Mouse (Mus musculus) layer of hippocampus, postnatal 25 days (tissue): ENCODE measurements around the gene Ppm1l. TPM values are rescaled to one million over a fixed set of nuclear protein-coding genes. Genes with fewer than 3 reads are reported as not detected.

ENCODE experiments used
- DNase-seq, 2 experiments: peaks; one replicate each; pipeline ENCODE4 v3.0.0; 2022; ENCODE audit warnings: mixed read lengths in 2 of 2, low spot score in 1 of 2; ENCODE audit errors: extremely low spot score in 1 of 2
- total RNA-seq, 2 experiments: library from RNA; stranded (reverse); gene quantifications; 2 replicates each; pipeline ENCODE4 v1.2.3; 2021

Ppm1l gene
- total RNA-seq = 10 to 100 TPM; 45.9 to 55.1 TPM

GRCm38 (mm10) chr3:69316391-69317195 is at the start of gene Ppm1l:
Gene Ppm1l, plus strand, starts transcription at chr3:69316861.
- peak; percentile 83 to 94 for DNase-seq

GRCm38 (mm10) chr3:69271812-69272211 is 44.8 kb upstream of the Ppm1l start:
- DNase-seq = no peak

- DNase-seq = no peak
Observed at GRCm38 (mm10) chr3:69274018-69274663, 42.5 kb upstream of the Ppm1l start.

- DNase-seq = peak in 1 of 2 experiments; percentile 13
Observed at GRCm38 (mm10) chr3:69274664-69275312, 41.9 kb upstream of the Ppm1l start.

- DNase-seq = no peak
Observed at GRCm38 (mm10) chr3:69278648-69279047, 38.0 kb upstream of the Ppm1l start.

GRCm38 (mm10) chr3:69282406-69282805 is 34.3 kb upstream of the Ppm1l start:
- DNase-seq = peak in 1 of 2 experiments; percentile 11

GRCm38 (mm10) chr3:69283085-69283847 is 33.4 kb upstream of the Ppm1l start:
- no peak for DNase-seq

GRCm38 (mm10) chr3:69289833-69290232 is 26.8 kb upstream of the Ppm1l start:
- peak in 1 of 2 experiments; percentile 33 for DNase-seq

GRCm38 (mm10) chr3:69290294-69290693 is 26.4 kb upstream of the Ppm1l start:
- peak in 1 of 2 experiments; percentile 41 for DNase-seq

GRCm38 (mm10) chr3:69290844-69291243 is 25.8 kb upstream of the Ppm1l start:
- no peak for DNase-seq

GRCm38 (mm10) chr3:69292628-69293027 is 24.0 kb upstream of the Ppm1l start:
- DNase-seq = no peak

- no peak for DNase-seq
Observed at GRCm38 (mm10) chr3:69296270-69296669, 20.4 kb upstream of the Ppm1l start.

GRCm38 (mm10) chr3:69300121-69300520 is 16.5 kb upstream of the Ppm1l start:
- DNase-seq = no peak

- no peak for DNase-seq
Observed at GRCm38 (mm10) chr3:69315810-69316390, 761 bp upstream of the Ppm1l start.

- no peak for DNase-seq
Observed at GRCm38 (mm10) chr3:69317251-69318125, 827 bp downstream of the Ppm1l start.

GRCm38 (mm10) chr3:69318131-69318951 is 1.7 kb downstream of the Ppm1l start:
- DNase-seq = no peak

- DNase-seq = no peak
Observed at GRCm38 (mm10) chr3:69319061-69319720, 2.5 kb downstream of the Ppm1l start.

GRCm38 (mm10) chr3:69323982-69324381 is 7.3 kb downstream of the Ppm1l start:
- no peak for DNase-seq
